Mouse (Mus musculus) embryonic facial prominence, embryonic 11.5 days (tissue): ENCODE results near the gene Tmem59l. TPM values are rescaled to one million over a fixed set of nuclear protein-coding genes. Genes with fewer than 3 reads are reported as not detected.

Experiments used
- ATAC-seq: fragments of 200-750 bp; cut with Nextera tagmentation; replicated peaks from 2 replicates; pipeline ENCODE4 v1.8.0; 2017; ENCODE audit warnings: low read depth; ENCODE audit not compliant: insufficient number of reproducible peaks, low FRiP score, low TSS enrichment
- DNase-seq: peaks from one replicate; pipeline ENCODE4 v3.0.0-alpha.2; 2015; ENCODE audit warnings: low spot score
- H3K27ac ChIP-seq: fragments of 300-500 bp; sonication (generic); replicated peaks from 2 replicates; pipeline ENCODE4 v1.5.1; 2014; ENCODE audit warnings: mild to moderate bottlenecking, low read depth, low read length, control low read depth
- H3K27me3 ChIP-seq: fragments of 300-500 bp; sonication (generic); 2 replicates; pipeline ENCODE4 v1.6.1; 2014; ENCODE audit warnings: mild to moderate bottlenecking, low read length, moderate library complexity, mixed read lengths; ENCODE audit not compliant: control insufficient read depth, insufficient read depth
- H3K36me3 ChIP-seq: fragments of 300-500 bp; sonication (generic); replicated peaks from 2 replicates; pipeline ENCODE4 v1.6.1; 2014; ENCODE audit warnings: low read depth, mild to moderate bottlenecking, low read length, moderate library complexity, mixed read lengths; ENCODE audit not compliant: control insufficient read depth, insufficient read depth
- H3K4me1 ChIP-seq: fragments of 300-500 bp; sonication (generic); 2 replicates; pipeline ENCODE4 v1.6.1; 2014; ENCODE audit warnings: low read length, mixed read lengths; ENCODE audit not compliant: control insufficient read depth, insufficient read depth
- H3K4me2 ChIP-seq: fragments of 300-500 bp; sonication (generic); 2 replicates; pipeline ENCODE4 v1.6.1; 2014; ENCODE audit warnings: low read depth, mild to moderate bottlenecking, control low read depth, low read length, moderate library complexity
- H3K4me3 ChIP-seq: fragments of 300-500 bp; sonication (generic); 2 replicates; pipeline ENCODE4 v1.5.1; 2014; ENCODE audit warnings: low read depth, low read length, control low read depth
- H3K9ac ChIP-seq: fragments of 300-500 bp; sonication (generic); replicated peaks from 2 replicates; pipeline ENCODE4 v1.6.1; 2014; ENCODE audit warnings: mild to moderate bottlenecking, control low read depth, low read length
- H3K9me3 ChIP-seq: fragments of 300-500 bp; sonication (generic); replicated peaks from 2 replicates; pipeline ENCODE4 v1.6.1; 2016; ENCODE audit warnings: mild to moderate bottlenecking, low read length, inconsistent platforms, mixed read lengths; ENCODE audit not compliant: control insufficient read depth
- WGBS: fragments of 180-500 bp; shearing (Covaris S2); extraction: QIAGEN DNeasy Blood & Tissue Kit; methylation state at CpG from one replicate; pipeline ENCODE4 v1.1.7; 2014; 5-methylcytosine and 5-hydroxymethylcytosine counted together
- polyA plus RNA-seq: library from polyadenylated mRNA; unstranded; fragments of >200 nt; fragmentation: Nextera tagmentation; extraction: Ambion mirVana; gene quantifications from 2 replicates; pipeline ENCODE4 v1.2.1, GENCODE M21; 2014

Tmem59l gene
- polyA plus RNA-seq, 1 experiment from 2014 or later = 25.4 TPM

DNA sequence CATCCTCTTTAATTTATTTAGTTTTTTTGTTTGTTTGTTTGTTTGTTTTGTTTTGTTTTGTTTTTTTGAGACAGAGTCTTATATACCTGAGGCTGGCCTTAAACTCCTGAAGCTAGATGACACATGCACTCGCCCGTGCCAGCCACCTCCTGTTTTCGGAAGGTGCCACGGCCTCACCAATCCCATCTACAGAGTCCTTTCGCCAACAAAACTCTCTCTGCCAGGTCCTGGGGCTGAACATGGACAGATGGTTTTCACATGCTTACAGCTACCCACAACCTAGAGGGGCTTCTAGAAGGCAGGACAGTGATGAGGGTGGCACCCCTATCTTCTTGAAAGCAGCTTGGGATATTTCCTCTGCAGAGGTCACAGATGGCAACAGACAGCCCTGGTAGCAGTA lies 52.0 kb downstream of the Tmem59l start:
- no peak for ATAC-seq
- 91% methylated on average over 5 of the region's 5 CpGs for WGBS

More for the DNA sequence above, 52.0 kb downstream of the Tmem59l start:
- Histone ChIP-seq H3K27ac (no peak overlapping the region), H3K27me3 (no peaks in the 10 kb centered on the region), H3K4me2 (no peak overlapping the region), H3K9me3 (no peaks in the 10 kb centered on the region), H3K4me3 (no peak overlapping the region), H3K9ac (no peak overlapping the region; the same call in 1 of the 2 replicates), H3K4me1 (no peaks in the 10 kb centered on the region), H3K36me3 (no peaks in the 10 kb centered on the region)
- no peak for DNase-seq

Other genes with a start within 250 kb of the Tmem59l start
- 48.9 and 52.9 TPM in 2 replicates for gene Homer3, start 204.5 kb downstream of the Tmem59l start, polyA plus RNA-seq
- 51.4 and 52.5 TPM in 2 replicates for gene Ddx49, start 184.9 kb downstream of the Tmem59l start, polyA plus RNA-seq
- gene Cope, start 184.8 kb downstream of the Tmem59l start, polyA plus RNA-seq = 220 and 271 TPM in 2 replicates
- gene Cers1, start 171.6 kb downstream of the Tmem59l start, polyA plus RNA-seq = 3.9 and 4.0 TPM in 2 replicates
- 0.22 and 3.1 TPM in 2 replicates for gene Gdf1, start 157.5 kb downstream of the Tmem59l start, polyA plus RNA-seq
- 20.4 and 21.0 TPM in 2 replicates for gene Upf1, start 134.1 kb downstream of the Tmem59l start, polyA plus RNA-seq
- 0.17 TPM in 1 of 2 replicates, not detected in the other for gene Comp, start 113.8 kb downstream of the Tmem59l start, polyA plus RNA-seq
- gene Crtc1, start 47.8 kb downstream of the Tmem59l start, polyA plus RNA-seq = 10.2 and 11.8 TPM in 2 replicates
- 15.4 and 17.9 TPM in 2 replicates for gene Klhl26, start 10.4 kb downstream of the Tmem59l start, polyA plus RNA-seq
- gene Crlf1, start 5.8 kb upstream of the Tmem59l start, polyA plus RNA-seq = 63.8 and 64.7 TPM in 2 replicates
- gene Rex1bd, start 19.4 kb upstream of the Tmem59l start, polyA plus RNA-seq = 126 and 140 TPM in 2 replicates
- gene Uba52, start 23.4 kb upstream of the Tmem59l start, polyA plus RNA-seq = 783 and 884 TPM in 2 replicates
- gene Fkbp8, start 40.4 kb upstream of the Tmem59l start, polyA plus RNA-seq = 175 and 196 TPM in 2 replicates
- gene Kxd1, start 40.6 kb upstream of the Tmem59l start, polyA plus RNA-seq = 47.4 and 49.9 TPM in 2 replicates
- 15.3 and 16.1 TPM in 2 replicates for gene Ell, start 52.1 kb upstream of the Tmem59l start, polyA plus RNA-seq
- 79.0 and 87.9 TPM in 2 replicates for gene Isyna1, start 107.0 kb upstream of the Tmem59l start, polyA plus RNA-seq
- 108 and 123 TPM in 2 replicates for gene Ssbp4, start 121.5 kb upstream of the Tmem59l start, polyA plus RNA-seq
- gene Lrrc25, start 128.8 kb upstream of the Tmem59l start, polyA plus RNA-seq = 0.32 and 0.98 TPM in 2 replicates
- gene Gdf15, start 145.1 kb upstream of the Tmem59l start, polyA plus RNA-seq = 0.20 TPM in 1 of 2 replicates, not detected in the other
- 59.8 and 71.3 TPM in 2 replicates for gene Pgpep1, start 173.0 kb upstream of the Tmem59l start, polyA plus RNA-seq
- 323 and 334 TPM in 2 replicates for gene Lsm4, start 185.9 kb upstream of the Tmem59l start, polyA plus RNA-seq
- 94.2 and 104 TPM in 2 replicates for gene Jund, start 211.6 kb upstream of the Tmem59l start, polyA plus RNA-seq
- not detected in 2 replicates for gene Iqcn, start 216.1 kb upstream of the Tmem59l start, polyA plus RNA-seq
- not detected in 2 replicates for gene Gm3336, start 231.2 kb upstream of the Tmem59l start, polyA plus RNA-seq
- 0.06 and 0.20 TPM in 2 replicates for gene Pde4c, start 236.4 kb upstream of the Tmem59l start, polyA plus RNA-seq